Mouse (Mus musculus): Measurements from ENCODE around the gene Stk40. TPM values are rescaled to one million over a fixed set of nuclear protein-coding genes. Genes with fewer than 3 reads are reported as not detected.
A peak's percentile ranks its signal among the peaks of the same experiment; 100 is the strongest.

Stk40 gene
- total and polyA plus RNA-seq, 2 experiments from 2014 or later = 14.9 to 19.6 TPM

GRCm38 (mm10) chr4:126097711-126098253, 6.0 kb upstream of the Stk40 start:
- DNase-seq (no peak), ATAC-seq (no peak)
- H3K4me2 ChIP-seq (ENCODE audit: low read depth) = no peak overlapping the region
- H3K9me3 ChIP-seq (ENCODE audit: low read length) = no peaks in the 10 kb centered on the region
- peaks cover 9% of the 10 kb centered on the region for H3K4me1 ChIP-seq (ENCODE audit: insufficient read depth)
- no peaks in the 10 kb centered on the region for H3K27me3 ChIP-seq (ENCODE audit: insufficient read depth, low read length)
- no peak for TF ChIP-seq CTCF (IDR thresholded peaks at IDR 0.05; ENCODE audit: low read depth)
- WGBS = 95% methylated on average over 20 of the region's 20 CpGs
- H3K4me3 ChIP-seq (ENCODE audit: low read depth, low read length) = no peak overlapping the region
- H3K36me3 ChIP-seq (ENCODE audit: insufficient read depth) = no peaks in the 10 kb centered on the region
- no peak overlapping the region for H3K9ac ChIP-seq
- H3K27ac ChIP-seq (ENCODE audit: low read depth, low read length) = no peak overlapping the region

DNA sequence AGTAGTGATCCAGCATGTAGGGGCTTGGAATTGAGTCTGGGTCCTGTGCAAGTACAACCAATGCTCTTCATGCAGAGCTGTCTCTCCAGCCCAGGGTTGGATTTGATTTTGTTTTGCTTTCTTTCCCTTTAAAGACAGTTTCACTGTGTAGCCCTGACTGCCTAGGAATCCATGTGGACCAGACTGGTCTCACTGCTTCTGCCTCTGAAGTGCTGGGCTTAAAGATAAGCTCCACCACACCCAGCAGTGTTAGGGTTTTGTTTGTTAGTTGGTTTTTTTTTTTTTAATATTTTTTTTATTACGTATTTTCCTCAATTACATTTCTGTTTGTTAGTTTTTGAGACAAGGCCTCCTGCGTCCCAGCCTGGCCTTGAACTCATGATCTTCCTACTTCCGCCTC, 4.4 kb upstream of the Stk40 start:
- Histone ChIP-seq H3K27me3 (ENCODE audit: insufficient read depth, low read length) (no peaks in the 10 kb centered on the region), H3K4me1 (ENCODE audit: insufficient read depth) (peaks cover 15% of the 10 kb centered on the region), H3K4me3 (ENCODE audit: low read depth, low read length) (no peak overlapping the region), H3K36me3 (ENCODE audit: insufficient read depth) (no peaks in the 10 kb centered on the region), H3K9ac (no peak overlapping the region), H3K9me3 (ENCODE audit: low read length) (no peaks in the 10 kb centered on the region), H3K27ac (ENCODE audit: low read depth, low read length) (peak overlapping the region; percentile 35; the same call in 1 of the 2 replicates), H3K4me2 (ENCODE audit: low read depth) (no peak overlapping the region)
- 96% methylated on average over 3 of the region's 3 CpGs for WGBS
- ATAC-seq (no peak), DNase-seq (no peak)
- no peak for TF ChIP-seq CTCF (IDR thresholded peaks at IDR 0.05; ENCODE audit: low read depth)

DNA sequence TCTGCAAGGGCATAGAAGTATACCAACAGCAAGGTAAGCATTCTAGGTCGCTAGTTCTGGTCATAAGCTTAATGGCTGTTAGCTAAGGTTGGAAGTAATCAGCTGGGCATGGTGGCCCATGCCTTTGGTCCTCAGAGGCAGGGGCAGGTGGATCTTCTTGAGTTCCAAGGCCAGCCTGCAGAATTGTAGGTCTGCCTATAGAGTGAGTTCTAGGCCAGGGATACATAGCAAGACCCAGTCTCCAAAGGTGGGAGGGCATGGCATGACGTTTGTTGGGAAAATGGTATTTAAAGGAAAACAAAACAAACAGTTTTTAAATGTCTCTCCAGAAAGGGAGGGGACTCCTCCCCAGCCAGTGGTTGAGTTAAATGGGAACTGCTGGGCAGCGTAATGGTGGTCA, 3.0 kb upstream of the Stk40 start:
- H3K4me2 ChIP-seq (ENCODE audit: low read depth) = no peak overlapping the region
- peaks cover 27% of the 10 kb centered on the region for H3K4me1 ChIP-seq (ENCODE audit: insufficient read depth)
- WGBS = 89% methylated on average over 3 of the region's 3 CpGs
- no peak overlapping the region for H3K27ac ChIP-seq (ENCODE audit: low read depth, low read length)
- H3K9me3 ChIP-seq (ENCODE audit: low read length) = no peaks in the 10 kb centered on the region
- H3K4me3 ChIP-seq (ENCODE audit: low read depth, low read length) = no peak overlapping the region
- H3K9ac ChIP-seq = no peak overlapping the region
- no peak for DNase-seq
- H3K27me3 ChIP-seq (ENCODE audit: insufficient read depth, low read length) = no peaks in the 10 kb centered on the region
- TF ChIP-seq CTCF (IDR thresholded peaks at IDR 0.05; ENCODE audit: low read depth) = no peak
- ATAC-seq = no peak
- no peaks in the 10 kb centered on the region for H3K36me3 ChIP-seq (ENCODE audit: insufficient read depth)

GRCm38 (mm10) chr4:126102061-126102841, 1.5 kb upstream of the Stk40 start:
- WGBS = 36% methylated on average over 7 of the region's 7 CpGs
- DNase-seq (no peak), ATAC-seq (no peak)
- Histone ChIP-seq H3K9ac (peak overlapping the region; percentile 47), H3K9me3 (ENCODE audit: low read length) (no peaks in the 10 kb centered on the region), H3K27ac (ENCODE audit: low read depth, low read length) (peak overlapping the region; percentile 80; the same call in 1 of the 2 replicates), H3K27me3 (ENCODE audit: insufficient read depth, low read length) (no peaks in the 10 kb centered on the region), H3K4me1 (ENCODE audit: insufficient read depth) (peaks cover 27% of the 10 kb centered on the region), H3K4me2 (ENCODE audit: low read depth) (peak overlapping the region; percentile 85), H3K36me3 (ENCODE audit: insufficient read depth) (no peaks in the 10 kb centered on the region), H3K4me3 (ENCODE audit: low read depth, low read length) (no peak overlapping the region)
- TF ChIP-seq CTCF (IDR thresholded peaks at IDR 0.05; ENCODE audit: low read depth) = no peak

- Histone ChIP-seq H3K4me1 (ENCODE audit: insufficient read depth) (peaks cover 27% of the 10 kb centered on the region), H3K4me3 (ENCODE audit: low read depth, low read length) (peak overlapping the region; percentile 93), H3K4me2 (ENCODE audit: low read depth) (peak overlapping the region; percentile 85), H3K27me3 (ENCODE audit: insufficient read depth, low read length) (no peaks in the 10 kb centered on the region), H3K9me3 (ENCODE audit: low read length) (no peaks in the 10 kb centered on the region), H3K27ac (ENCODE audit: low read depth, low read length) (peak overlapping the region; percentile 80), H3K36me3 (ENCODE audit: insufficient read depth) (no peaks in the 10 kb centered on the region), H3K9ac (peak overlapping the region; percentile 47)
- TF ChIP-seq CTCF (IDR thresholded peaks at IDR 0.05; ENCODE audit: low read depth) = no peak
- under 1% methylated on average over 15 of the region's 15 CpGs for WGBS
- DNase-seq (peak; percentile 70), ATAC-seq (peak; percentile 44)
Observed at GRCm38 (mm10) chr4:126103057-126103581, 638 bp upstream of the Stk40 start.

GRCm38 (mm10) chr4:126104261-126105075, 711 bp downstream of the Stk40 start:
- peak overlapping the region; percentile 85 for H3K4me2 ChIP-seq (ENCODE audit: low read depth)
- H3K36me3 ChIP-seq (ENCODE audit: insufficient read depth) = no peaks in the 10 kb centered on the region
- peak overlapping the region; percentile 80 for H3K9ac ChIP-seq
- H3K4me1 ChIP-seq (ENCODE audit: insufficient read depth) = peaks cover 27% of the 10 kb centered on the region
- peak overlapping the region; percentile 78 for H3K27ac ChIP-seq (ENCODE audit: low read depth, low read length)
- DNase-seq (peak; percentile 41), ATAC-seq (peak; percentile 21)
- 3% methylated on average over 34 of the region's 34 CpGs for WGBS
- TF ChIP-seq CTCF (IDR thresholded peaks at IDR 0.05; ENCODE audit: low read depth) = no peak
- peak overlapping the region; percentile 93 for H3K4me3 ChIP-seq (ENCODE audit: low read depth, low read length)
- H3K9me3 ChIP-seq (ENCODE audit: low read length) = no peaks in the 10 kb centered on the region
- no peaks in the 10 kb centered on the region for H3K27me3 ChIP-seq (ENCODE audit: insufficient read depth, low read length)

Data from forebrain, postnatal 0 days (tissue).